In the genomic region with DNA sequence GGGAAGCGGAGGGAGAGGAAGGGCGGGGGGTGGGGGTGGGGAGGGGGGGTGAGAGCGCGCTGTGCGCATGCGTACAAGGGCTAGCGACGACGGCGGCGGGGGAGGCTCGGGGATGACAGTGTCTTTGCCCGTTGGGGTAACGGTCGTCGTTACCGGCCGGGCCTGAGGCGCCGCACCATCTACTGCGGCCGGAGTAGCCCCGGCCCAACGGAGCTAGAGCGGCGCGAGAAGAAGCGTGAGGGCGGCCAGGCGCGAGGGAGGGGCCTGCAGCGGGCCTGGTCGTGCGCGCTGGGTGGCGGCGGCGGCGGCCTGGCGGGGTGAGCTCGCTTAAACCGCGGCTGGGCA, we compare ENCODE assay signal across 1 mouse cellular context.
TF ChIP-seq lines count a peak whose summit lies in the region.

Gene Msl2, plus strand, starts transcription at position 115 of the 345 bp plus-strand sequence.

TF ChIP-seq in CH12.LX, 34 proteins besides CTCF, POLR2A, EP300 and RAD21 (continued from another document):
- TF ChIP-seq KAT2A (IDR thresholded peaks at IDR 0.05; ENCODE audit: insufficient replicate concordance, low read length), result no peak
